Mouse (Mus musculus) cerebellum, postnatal 14 days (tissue): ENCODE measurements around the gene Nucb1.
"Not testable (repeated sequence)": the region's sequence is repeated elsewhere in the genome, so short reads cannot be mapped to it uniquely, and the experiment has no call there.

Experiments
- DNase-seq, 2 experiments: peaks; one replicate each; pipeline ENCODE4 v3.0.0; 2021; ENCODE audit warnings: mixed read lengths in 2 of 2

Nucb1 gene

DNA sequence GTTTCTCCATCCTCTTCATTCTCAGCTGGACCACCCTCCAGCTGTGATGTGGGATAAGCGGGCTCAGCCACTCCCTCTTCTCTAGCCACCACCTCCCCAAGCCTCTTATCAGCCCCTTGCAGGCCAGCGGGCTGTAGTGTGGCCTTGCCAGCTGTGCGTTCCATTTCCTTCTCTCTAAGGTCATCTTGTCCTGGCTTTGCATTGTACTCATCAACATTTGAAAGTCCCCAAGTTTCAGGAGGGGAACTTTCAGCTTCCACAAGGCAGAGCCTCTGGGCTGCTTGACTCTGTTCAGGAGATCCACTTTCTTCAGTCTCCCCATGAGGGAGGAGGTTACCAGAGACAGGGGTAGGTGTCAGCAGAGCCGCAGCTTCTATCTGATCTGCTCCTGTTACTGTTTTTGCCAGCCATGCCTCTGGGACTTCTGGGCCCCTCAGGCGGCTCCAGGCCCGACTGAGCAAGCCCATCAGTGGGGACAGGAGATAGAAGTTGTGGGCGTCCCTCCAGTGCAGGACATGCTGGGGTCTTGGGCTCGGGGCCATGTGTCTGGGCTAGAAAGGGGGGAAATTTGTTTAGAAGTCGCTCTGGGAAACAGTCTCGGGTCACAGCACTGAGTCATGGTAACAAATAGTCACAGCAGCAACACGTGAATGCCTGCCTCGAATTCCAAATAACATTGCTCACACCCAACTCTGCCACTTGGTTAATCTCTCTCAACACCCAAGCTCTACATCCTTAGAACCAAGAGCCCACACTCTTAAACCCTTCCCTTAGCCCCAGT lies 14.8 kb upstream of the Nucb1 start:
- peak; percentile 38 to 41 for DNase-seq

DNA sequence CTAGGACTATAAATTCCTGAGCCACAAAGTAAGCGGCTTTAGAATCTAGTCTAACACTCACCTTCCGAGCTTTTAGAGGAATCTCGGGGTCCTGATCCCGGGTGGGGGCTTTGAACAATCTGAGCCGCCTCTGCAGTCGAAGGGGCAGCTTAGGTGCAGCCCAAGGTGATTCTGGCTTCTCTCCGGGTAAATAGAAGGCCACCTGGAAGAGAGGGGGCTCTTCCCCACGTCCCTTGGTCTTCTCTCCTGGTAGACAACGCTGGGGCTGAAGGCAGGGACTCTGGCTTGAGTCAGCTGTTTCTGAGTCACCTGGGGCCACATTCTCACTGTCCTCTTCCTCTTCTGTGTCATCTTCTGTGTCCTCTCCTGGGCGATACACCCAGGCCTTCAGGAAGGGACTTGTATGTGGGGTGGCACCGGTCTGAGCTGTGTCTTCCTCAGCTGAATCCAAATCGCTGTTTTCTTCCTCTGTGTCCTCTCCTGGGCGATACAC lies 13.5 kb upstream of the Nucb1 start:
- DNase-seq, result no peak

DNA sequence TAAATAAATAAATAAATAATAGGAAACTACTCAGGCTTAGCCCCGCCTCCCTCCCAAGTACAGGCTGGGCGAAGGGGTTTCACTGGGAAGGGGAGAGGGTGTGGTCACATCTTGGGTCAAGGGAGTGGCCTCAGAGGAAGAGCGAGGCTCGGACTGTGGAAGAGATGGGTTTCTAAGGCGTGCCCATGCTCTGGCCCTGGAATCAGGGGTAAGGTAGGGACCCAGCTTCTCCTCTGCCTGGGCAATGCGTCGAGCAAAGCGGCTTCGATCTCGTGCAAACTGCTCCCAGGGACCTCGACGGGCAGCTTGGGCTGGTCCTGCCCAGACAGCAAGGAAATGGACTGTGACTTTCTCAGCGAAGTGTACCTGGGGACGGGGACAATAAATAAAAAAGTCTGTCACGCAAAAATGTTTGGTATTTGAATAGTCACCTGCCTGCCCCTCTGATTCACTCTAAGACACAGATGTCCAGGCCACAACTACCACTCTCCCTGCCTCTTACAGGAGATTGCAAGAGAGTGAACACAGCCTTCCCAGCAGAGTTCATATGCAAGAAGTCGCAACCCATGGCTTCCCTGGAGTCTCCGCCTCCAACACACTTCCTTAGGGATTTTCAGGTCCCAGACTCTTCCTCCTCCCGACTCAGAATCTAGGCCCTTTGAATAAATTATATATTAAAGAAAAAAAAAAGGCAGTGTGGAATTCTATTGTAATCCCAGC lies 12.9 kb upstream of the Nucb1 start:
- no peak for DNase-seq

DNA sequence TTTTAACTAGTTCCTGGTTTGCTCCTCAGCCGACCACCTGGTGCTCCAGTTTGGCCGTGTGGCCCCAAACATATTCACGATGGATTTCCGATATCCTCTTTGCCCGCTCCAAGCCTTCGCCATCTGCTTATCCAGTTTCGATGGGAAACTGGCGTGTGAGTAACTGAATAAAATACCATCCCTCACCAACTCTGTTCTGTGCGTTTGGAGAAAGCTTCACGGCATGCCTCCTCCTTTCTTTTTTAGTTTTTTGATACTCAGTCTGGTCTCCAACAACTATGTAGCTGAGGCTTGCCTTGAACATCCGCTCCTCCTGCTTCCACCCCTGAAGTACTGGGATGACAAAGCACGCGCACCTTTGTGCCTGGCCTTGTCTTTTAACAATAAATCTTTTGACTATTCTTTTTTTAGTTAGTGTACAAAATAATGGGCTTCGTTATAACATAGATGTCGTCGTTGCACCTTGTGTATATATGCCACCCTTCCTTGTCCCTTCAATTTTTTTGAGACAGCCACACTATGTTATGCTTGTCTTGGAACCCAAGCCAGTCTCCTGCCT lies 12.1 kb upstream of the Nucb1 start:
- no peak for DNase-seq

DNA sequence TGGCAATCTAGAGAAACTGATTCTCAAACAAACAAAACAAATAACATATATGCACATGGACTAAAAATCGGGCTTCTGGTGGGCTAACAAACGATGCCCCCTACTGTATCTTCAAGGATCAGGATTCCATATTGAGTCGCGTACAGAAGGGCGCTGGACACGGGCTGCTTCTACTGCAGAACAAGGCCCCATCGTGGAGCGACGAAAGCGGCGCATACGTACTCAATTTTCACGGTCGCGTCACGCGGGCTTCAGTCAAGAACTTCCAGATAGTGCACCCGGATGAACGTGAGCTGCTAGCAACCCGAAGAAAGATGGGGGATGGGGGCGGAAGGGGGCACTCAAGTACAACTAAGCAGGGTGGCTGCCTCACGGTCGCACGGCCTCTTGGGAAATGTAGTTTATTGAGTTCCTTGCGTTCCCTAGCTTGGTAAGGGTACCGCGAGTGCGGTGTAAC lies 11.6 kb upstream of the Nucb1 start:
- DNase-seq, result peak; percentile 90 to 92

DNA sequence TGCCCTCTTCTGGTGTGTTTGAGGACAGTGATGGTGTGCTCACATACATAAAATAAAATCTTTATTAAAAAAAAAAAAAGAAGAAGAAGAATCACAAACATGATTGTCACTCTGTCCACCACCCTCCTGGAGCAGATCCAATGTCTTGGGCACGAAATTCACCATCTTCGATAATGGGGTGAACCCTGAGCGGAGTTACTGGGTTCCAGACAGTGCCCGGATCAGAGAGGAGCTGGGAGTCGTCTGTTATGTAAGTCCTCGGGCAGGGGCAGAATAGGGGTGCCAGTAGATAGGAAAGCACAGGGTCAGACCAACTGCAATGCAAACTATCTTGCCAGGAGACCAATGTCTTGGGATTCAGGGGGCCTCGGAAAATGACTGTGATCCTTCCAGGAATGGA lies 10.4 kb upstream of the Nucb1 start:
- DNase-seq, result no peak

DNA sequence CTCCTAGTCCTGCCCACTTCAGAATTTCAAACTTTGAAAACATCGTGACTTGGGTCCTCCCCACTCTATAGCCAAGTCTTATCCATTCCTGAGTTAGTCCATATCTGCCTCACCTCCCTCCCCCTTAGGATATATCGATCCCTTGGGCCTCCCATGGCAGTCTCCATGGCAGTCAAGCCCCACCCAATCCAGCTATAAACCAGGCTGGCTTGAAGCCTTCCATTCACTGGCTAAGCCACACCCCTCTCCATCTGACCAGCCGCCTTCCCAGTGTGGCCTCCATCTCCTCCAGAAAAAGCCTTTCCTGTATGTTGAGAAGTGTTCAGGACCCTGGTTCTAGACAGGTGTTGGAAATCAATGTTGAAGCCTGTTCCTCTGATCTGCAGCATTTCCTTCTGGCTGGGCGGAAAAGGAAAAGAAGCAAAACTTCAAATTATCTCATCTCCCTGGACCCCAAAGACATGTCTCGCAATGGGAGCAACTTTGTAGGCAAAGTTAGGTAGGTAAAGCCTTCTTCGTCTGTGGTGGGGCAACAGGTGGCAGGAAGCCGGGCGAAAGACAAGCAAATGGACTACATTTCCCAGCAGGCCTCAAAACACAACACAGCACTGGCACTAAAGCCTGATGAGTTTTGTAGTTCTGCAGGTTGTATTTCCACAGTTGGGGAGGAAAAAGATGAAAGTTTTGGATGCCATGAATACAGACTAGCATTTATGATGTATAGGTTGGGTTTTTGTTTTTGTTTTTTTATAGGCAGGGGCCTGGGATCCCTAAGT lies 9.3 kb upstream of the Nucb1 start:
- DNase-seq, result peak; percentile 35 to 50

DNA sequence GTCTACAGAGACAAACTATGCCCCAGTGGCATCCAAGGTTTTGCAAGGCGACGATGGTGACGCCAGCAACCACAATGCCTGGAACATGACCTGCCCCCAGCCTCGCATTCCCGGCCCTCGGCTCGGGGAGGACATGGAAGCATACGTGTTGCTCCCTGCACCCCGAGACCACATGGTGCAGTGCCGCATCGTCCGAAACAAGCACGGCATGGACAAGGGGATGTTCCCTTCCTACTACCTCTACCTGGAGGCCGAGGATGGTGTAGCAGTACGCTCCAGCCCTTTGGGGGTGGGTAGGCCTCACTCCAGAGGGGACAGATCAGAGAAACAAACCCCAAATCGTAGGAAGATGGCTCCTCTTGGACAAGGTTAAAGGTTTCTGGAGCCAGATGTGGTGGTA lies 8.4 kb upstream of the Nucb1 start:
- DNase-seq, result no peak

DNA sequence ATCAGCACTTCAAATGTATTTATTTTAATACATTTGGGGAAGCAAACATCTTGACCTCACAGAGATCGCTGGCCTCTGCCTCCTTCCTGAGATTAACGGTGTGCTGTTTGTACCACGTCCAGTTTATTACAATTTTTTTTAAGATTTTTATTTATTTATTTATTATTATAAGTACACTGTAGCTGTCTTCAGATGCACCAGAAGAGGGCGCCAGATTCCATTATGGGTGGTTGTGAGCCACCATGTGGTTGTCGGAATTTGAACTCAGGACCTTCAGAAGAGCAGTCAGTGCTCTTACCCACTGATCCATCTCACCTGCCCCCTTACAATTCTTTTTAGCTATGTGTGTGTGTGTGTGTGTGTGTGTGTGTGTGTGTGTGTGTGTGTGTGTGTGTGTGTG lies 6.6 kb upstream of the Nucb1 start:
- not testable (repeated sequence) for DNase-seq

DNA sequence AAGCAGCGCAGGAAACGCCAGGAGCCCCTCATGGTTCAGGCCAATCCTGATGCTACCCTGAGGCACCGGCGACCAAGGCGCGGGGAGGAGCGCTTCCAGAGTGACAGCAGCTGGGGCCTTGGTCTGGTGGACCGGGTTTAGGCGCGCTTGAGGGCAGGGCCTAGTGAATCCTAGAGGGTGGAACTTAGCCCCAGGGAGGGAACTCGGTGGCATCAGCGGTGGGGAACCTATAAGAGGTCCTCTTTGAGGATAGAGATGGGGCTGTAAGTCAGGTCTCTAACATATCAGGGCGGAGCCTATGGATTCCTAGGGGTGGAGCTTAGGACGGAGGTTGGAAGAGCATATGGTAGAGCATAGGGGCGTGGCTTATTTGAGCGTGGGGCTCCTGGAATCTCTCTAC lies 5.2 kb upstream of the Nucb1 start:
- DNase-seq, result no peak

DNA sequence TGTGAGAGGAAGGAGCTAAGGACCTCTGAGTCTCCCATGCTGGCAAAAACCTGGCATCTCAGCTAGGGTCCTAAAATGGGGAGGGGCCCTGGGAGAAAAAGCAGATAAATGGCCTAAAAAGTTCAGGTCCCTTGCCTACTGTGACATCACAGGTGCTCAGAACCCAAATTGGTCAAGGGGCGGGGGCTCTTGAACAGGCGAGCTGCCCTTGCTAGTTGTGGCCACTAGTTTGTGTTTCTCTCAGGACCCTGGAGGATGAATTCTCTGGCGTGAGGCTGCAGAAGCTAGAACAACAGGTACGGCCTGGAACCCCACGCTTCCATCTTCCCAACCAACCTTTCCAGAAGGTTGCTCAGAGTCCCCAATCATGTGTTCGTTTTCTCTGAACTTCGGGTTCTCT lies 4.2 kb upstream of the Nucb1 start:
- DNase-seq, result no peak

DNA sequence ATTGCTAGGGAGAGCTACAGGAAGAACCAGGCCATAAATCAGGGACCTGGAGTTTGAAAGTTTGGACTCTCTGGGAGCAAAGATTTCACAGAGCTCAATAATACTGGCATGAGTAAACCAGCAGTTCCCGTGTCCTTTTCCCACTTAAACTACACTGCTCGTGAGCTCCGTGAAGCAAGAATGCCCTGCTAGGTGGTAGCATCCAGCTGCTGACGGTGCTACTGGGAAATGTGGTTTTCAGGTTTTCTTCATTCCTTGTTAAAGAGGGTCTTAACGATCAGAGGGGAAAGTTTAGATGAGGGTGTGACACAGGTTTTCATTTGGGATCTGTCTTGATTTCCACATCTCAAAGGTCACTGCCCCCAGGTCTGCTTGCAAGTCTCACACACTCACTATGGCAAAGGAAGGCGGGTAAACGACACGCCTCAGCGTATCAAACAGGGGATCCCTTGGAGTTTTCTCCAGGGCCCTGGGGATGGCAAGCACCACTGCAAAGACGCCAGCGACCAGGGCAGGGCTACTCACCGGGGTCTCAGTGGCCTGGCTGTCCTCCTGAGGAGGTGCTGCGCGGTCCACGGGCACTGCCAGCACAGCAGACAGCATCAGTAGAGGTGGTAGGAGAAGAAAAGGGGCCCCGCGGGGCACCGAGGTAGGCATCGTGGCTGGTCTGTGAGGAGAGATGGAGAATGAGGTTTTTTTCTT lies 874 bp downstream of the Nucb1 start:
- DNase-seq, result peak in 1 of 2 experiments; percentile 32

DNA sequence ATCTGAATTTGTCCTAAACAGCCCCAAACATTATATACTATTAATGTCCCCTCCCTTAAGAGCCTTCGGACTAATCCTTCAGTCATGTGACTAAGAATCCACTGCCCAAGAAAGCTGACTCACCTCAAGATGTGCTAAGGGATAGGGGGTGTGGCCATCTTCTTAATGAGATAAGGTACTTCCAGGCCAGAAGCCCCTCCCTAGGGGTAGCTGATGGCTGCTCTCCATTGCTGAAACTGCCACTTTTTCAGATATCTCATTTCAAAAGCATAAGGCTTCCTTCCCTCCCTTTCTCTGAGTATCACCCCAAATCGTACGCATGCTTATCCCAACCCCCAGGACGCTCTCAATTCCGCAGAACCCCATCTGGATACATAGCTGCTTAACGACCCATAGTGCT lies 1.6 kb downstream of the Nucb1 start:
- DNase-seq, result no peak

DNA sequence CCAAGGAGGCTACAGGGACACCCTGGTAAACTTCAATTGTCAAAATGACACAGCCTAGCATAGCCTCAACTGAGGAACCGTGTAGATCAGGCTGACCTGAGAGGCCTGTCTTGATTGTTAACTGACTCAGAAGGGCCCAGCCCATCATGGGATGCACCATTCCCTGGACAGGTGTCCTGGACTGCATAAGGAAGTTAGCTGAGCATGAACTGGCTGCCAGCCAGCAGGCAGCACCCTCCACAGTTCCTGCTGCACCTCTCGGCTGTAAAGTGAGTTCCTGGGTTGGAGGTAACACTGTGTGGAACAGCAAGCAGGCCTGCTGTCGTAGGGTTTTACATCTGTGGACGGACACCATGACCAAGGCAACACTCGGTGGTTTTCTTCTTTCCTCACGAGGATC lies 2.6 kb downstream of the Nucb1 start:
- DNase-seq, result no peak

DNA sequence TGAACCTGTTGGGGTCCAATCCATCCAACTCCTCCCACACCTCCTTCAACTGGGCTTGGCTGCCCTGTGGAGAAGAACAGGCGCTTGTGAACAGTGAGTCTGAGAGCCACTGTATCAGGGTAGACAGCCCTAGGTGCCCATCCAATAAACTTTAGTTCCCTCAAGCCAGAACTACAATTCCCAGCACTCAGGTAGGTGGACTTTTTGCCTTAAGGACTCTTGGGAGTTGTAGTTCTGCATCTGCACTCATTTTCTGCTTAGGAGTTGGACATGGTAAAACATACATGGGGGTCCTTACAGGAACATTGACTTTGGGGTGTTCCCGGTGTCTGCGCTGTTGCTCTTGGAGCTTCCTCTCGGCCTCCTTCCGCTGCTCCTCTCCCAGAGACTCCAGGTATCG lies 11.8 kb downstream of the Nucb1 start:
- DNase-seq, result no peak

DNA sequence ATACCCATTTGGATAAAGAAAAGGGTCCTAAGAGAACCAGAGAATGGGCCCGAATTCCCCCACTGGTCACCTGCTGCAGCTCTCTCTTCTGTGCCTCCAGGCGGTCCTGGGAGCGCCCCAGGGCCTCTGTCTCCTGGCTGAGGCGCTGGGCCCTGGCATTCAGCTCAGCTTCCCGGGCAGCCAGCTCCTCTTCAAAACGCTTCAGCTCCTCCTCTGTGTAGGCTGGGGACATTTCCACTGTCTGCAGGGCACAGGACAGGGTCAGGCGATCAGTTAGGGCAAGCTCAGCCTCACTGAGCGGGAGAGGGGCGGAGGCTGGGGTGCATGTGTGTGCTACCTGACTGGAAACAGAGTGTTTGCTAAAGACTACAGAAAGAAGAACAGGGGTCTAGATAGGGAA lies 15.7 kb downstream of the Nucb1 start:
- no peak for DNase-seq

DNA sequence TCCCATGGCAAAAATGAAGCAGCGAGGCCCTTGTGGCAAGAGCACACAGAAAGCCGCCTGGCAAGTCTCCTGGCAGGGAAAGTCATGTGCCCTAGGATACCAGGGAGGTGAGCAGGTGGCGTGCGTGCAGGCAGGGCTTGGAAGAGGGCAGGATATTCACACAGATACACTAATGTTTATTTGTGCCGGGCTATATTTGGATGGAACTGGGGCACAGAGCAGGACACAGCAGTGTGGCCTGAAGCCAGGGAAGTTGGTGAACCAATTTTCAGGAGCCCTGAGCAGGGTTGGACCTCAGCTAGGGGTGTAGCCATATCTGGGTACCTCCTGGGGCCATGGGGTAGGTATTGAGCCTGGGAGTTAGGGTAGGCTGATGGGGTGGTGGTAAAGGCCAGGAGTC lies 17.3 kb downstream of the Nucb1 start:
- DNase-seq, result peak; percentile 80 to 81

DNA sequence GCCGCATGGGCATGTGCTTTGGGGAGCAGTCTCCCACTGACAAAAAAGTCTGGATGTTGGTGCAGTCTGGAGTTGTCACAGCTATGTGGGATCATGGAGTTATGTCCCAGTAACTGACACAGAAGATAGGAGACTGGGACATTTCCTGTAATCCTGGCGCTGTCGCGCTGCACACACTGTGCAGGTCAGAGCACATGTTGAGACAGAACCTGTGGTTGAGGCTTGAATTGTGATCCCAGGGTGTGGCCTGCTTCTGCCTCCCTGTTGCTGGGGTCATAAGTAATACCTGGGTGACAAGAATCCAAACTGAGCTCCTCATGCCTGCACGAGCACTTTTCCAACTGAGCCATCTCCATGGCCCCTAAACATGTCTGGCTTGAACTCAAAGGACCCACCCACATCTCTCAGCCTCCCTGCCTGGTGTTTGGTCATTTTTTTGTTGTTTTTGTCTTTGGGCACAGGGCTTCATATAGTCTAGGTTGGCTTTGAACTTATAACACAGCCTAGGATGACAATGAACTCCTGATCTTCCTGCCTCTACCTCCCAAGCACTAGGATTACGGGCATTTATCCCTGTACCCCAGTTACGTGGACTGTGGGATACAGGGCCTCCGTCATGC lies 17.9 kb downstream of the Nucb1 start:
- peak in 1 of 2 experiments; percentile 39 for DNase-seq

DNA sequence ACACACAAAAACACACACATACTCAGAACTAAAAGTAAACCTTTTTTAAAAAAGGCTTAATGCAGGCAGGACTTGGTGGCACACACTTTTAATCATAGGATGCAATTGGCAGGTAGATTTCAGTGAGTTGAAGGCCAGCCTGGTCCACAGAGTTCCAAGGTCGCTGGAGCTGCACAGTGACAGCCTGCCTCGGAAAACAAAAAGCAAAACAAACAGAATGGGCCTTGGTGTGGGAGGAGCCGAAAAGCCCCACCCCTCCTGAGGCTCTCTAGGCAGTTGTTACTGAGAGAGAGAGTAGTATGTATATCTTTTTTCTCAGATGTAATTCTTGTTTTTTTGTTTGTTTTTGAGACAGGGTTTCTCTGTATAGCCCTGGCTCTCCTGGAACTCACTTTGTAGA lies 18.9 kb downstream of the Nucb1 start:
- peak in 1 of 2 experiments; percentile 30 for DNase-seq

DNA sequence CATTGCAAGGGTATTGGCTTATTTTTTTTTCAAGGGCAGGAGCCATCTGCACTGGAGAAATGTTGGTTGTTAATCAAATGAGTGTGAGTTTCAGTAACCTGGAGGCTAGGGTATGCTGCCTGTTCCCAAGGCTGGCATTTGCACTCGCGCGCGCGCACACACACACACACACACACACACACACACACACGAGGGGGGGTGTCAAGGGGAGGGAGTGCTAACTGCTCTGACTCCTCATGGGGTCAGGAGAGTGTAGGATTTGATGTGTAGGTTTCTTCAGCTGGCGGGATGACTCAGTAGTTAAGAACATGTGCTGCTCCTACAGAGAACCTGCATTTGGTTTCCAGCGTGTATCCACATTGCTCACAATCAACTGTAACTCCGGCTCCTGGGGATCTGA lies 19.4 kb downstream of the Nucb1 start:
- DNase-seq, result no peak

DNA sequence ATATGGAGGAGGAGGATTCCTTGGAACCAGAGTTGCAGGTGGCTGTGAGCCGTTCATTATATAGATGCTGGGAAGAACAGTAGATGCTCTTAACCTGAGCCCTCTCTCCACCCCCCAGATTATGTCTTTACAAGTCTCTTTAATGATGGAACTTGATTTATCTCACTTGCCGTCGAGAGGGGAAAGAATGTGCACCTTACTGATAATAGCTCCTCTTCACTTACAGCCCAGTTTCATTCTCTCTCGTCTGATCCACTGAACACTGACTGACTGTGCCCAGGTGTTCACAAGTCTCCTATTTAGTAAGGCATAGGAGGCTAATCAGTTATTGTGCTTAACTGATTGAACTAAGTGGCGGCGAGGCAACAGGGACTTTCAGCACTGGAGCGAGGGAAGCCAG lies 20.6 kb downstream of the Nucb1 start:
- no peak for DNase-seq
